Mouse (Mus musculus): ENCODE measurements at regions not wholly inside any gene's neighbourhood (a gene's known extent, or its start where the extent isn't known, plus 50 kb on each side); places are given as distances from the start of the nearest gene placed in this dataset.

- TF ChIP-seq MEF2A (IDR thresholded peaks at IDR 0.05; ENCODE audit: borderline replicate concordance, low read depth, low read length) (no peak), POLR2A (IDR thresholded peaks at IDR 0.05; ENCODE audit: low read depth, low read length) (no peak), MAFK (IDR thresholded peaks at IDR 0.05; ENCODE audit: insufficient replicate concordance, low read length) (no peak), ZC3H11A (IDR thresholded peaks at IDR 0.05; ENCODE audit: low read depth, low read length) (no peak), TCF12 (IDR thresholded peaks at IDR 0.05; ENCODE audit: low read depth, low read length) (no peak), CTCF (conservative IDR thresholded peaks at IDR 0.05 in 1 of 2, IDR thresholded peaks at IDR 0.05 in 1 of 2; ENCODE audit: low read depth in 2 of 2, low read length in 2 of 2) (no peak)
Measured at GRCm38 (mm10) chr12:26783800-26784199, 314.8 kb downstream of the Cmpk2 start.
